Mouse (Mus musculus) ES-Bruce4 (cell line): Measurements from ENCODE around the gene Zbtb1. TPM values are rescaled to one million over a fixed set of nuclear protein-coding genes. Genes with fewer than 3 reads are reported as not detected.

Source experiments
- H3K27ac ChIP-seq: 2 replicates; pipeline ENCODE4 v1.5.1; 2012; ENCODE audit warnings: low read length, inconsistent platforms; ENCODE audit not compliant: insufficient read depth
- H3K27me3 ChIP-seq: 2 replicates; pipeline ENCODE4 v1.6.1; 2012; ENCODE audit warnings: mild to moderate bottlenecking, low read length, inconsistent platforms; ENCODE audit not compliant: control insufficient read depth, poor library complexity, insufficient read depth, severe bottlenecking
- H3K36me3 ChIP-seq: 2 replicates; pipeline ENCODE4 v1.6.1; 2012; ENCODE audit warnings: inconsistent platforms, mild to moderate bottlenecking, low read length, moderate library complexity; ENCODE audit not compliant: control insufficient read depth, poor library complexity, insufficient read depth, severe bottlenecking
- H3K4me1 ChIP-seq: one replicate; pipeline ENCODE4 v1.8.1; 2011; ENCODE audit warnings: low read length; ENCODE audit not compliant: control insufficient read depth, insufficient read depth
- H3K4me3 ChIP-seq: 2 replicates; pipeline ENCODE4 v1.5.1; 2011; ENCODE audit warnings: low read depth, mild to moderate bottlenecking, low read length
- H3K9ac ChIP-seq: 2 replicates; pipeline ENCODE4 v1.6.1; 2012; ENCODE audit warnings: low read depth, mild to moderate bottlenecking, inconsistent platforms; ENCODE audit not compliant: poor library complexity, severe bottlenecking
- H3K9me3 ChIP-seq: replicated peaks from 2 replicates; pipeline ENCODE4 v1.6.1; 2012; ENCODE audit warnings: mild to moderate bottlenecking, low read length, inconsistent platforms; ENCODE audit not compliant: control insufficient read depth, poor library complexity, insufficient read depth, severe bottlenecking
- CTCF ChIP-seq: IDR thresholded peaks from one replicate; pipeline ENCODE4 v1.8.1; 2011; ENCODE audit warnings: low read depth, low read length
- EP300 ChIP-seq: IDR thresholded peaks from 2 replicates; pipeline ENCODE4 v1.6.1; 2011; ENCODE audit warnings: low read depth, low read length; ENCODE audit not compliant: insufficient read depth
- POLR2A ChIP-seq: IDR thresholded peaks from one replicate; pipeline ENCODE4 v1.8.1; 2011; ENCODE audit warnings: low read length; ENCODE audit not compliant: insufficient read depth
- polyA plus RNA-seq: library from polyadenylated mRNA; stranded (reverse); fragments of >200 nt; gene quantifications from 2 replicates; pipeline ENCODE4 v1.2.4, GENCODE M21; 2011; ENCODE audit warnings: low read depth; ENCODE audit not compliant: missing spikeins, insufficient read depth, insufficient read length

Gene Zbtb1
- polyA plus RNA-seq, 1 experiment, result 6.1 TPM

DNA sequence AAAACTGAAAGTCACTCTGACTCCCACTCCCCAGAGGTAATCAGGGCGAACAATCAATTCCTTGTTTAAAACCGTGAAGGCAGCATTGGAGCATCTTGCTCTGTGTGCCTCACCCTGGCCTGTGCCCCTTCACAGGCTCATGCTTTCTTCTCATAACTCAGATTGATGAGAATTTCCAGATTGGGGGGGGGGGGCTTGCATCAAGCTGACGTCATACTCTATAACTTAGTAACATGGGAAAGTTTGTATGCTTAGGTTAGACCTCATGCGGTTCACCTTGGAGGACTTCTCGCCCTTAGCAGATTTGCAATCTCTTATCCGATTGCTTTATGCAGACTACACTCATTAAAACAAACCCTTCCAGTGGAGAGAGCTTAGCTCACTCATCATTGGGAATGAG lies 3.9 kb downstream of the Zbtb1 start:
- no peak overlapping the region for H3K4me3 ChIP-seq
- TF ChIP-seq POLR2A (no peak), EP300 (no peak), CTCF (no peak)
- no peaks in the 10 kb centered on the region for H3K36me3 ChIP-seq
- H3K9ac ChIP-seq, result no peak overlapping the region
- no peaks in the 10 kb centered on the region for H3K27me3 ChIP-seq
- no peaks in the 10 kb centered on the region for H3K9me3 ChIP-seq
- H3K27ac ChIP-seq, result no peak overlapping the region
- no peaks in the 10 kb centered on the region for H3K4me1 ChIP-seq

DNA sequence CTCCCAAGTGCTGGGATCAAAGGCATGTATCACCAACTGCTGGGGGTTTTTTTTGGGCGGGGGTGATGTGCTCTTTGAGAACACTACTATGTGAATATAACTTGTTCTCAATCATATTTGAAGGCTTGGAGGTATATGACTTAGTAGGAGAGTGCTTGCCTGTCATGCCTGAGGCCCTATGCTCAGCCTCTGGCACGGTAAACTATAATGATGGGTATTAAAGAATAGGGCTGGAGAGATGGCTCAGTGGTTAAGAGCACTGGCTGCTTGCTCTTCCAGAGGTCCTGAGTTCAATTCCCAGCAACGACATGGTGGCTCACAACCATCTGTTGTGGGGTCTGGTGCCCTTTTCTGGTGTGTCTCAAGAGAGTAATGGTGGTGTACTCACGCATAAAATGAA lies 4.8 kb downstream of the Zbtb1 start:
- H3K4me1 ChIP-seq, result no peaks in the 10 kb centered on the region
- H3K36me3 ChIP-seq, result no peaks in the 10 kb centered on the region
- no peak overlapping the region for H3K27ac ChIP-seq
- no peak for TF ChIP-seq EP300
- TF ChIP-seq CTCF, result no peak
- no peak for TF ChIP-seq POLR2A
- H3K27me3 ChIP-seq, result no peaks in the 10 kb centered on the region
- H3K9me3 ChIP-seq, result no peaks in the 10 kb centered on the region
- no peak overlapping the region for H3K4me3 ChIP-seq
- H3K9ac ChIP-seq, result no peak overlapping the region

DNA sequence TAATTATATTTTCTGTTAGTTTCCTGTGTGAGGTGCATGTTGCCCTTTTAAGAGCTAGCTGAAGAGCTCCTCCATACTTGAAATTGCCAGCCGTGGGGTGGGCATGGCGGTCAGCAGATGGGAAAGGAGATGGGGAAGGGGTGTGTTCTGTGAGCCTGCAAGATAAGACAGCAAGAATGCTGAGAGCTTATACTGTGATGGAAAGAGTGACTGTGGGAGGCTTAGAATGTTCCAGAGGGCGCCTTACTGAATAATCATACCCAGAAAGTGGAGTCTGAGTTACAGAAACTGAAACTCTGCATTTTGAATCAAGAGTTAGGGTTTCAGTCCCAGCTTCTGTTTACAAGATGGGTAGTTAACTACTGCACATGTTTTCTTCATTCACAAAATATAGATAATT lies 5.4 kb downstream of the Zbtb1 start:
- Histone ChIP-seq H3K4me3 (no peak overlapping the region), H3K27ac (no peak overlapping the region), H3K9ac (no peak overlapping the region), H3K36me3 (no peaks in the 10 kb centered on the region), H3K4me1 (peaks cover 2% of the 10 kb centered on the region), H3K27me3 (no peaks in the 10 kb centered on the region), H3K9me3 (no peaks in the 10 kb centered on the region)
- TF ChIP-seq CTCF (no peak), EP300 (no peak), POLR2A (no peak)

DNA sequence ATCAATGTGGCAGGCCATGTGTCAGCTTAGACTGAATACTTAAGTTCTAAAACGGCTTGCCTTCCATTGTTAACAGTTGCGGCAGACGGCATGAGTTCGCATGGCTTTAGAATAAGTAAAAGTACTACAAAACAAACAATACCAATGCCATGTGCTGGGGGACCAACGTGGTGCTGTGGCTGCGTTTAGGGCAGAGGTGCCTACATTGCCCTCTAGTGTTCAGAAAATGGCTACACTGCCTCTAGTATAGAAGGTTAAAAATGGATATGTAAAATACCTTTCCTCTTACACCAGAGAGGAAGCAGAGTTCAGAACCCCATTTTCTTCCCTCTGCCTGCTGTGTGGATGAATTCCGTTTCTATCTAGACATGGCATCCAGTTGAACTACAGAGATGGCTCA lies 6.6 kb downstream of the Zbtb1 start:
- Histone ChIP-seq H3K27ac (peak overlapping the region; percentile 27), H3K4me3 (no peak overlapping the region), H3K4me1 (peaks cover 2% of the 10 kb centered on the region), H3K9ac (no peak overlapping the region), H3K36me3 (no peaks in the 10 kb centered on the region), H3K27me3 (no peaks in the 10 kb centered on the region), H3K9me3 (no peaks in the 10 kb centered on the region)
- no peak for TF ChIP-seq POLR2A
- peak; percentile 78 for TF ChIP-seq CTCF

DNA sequence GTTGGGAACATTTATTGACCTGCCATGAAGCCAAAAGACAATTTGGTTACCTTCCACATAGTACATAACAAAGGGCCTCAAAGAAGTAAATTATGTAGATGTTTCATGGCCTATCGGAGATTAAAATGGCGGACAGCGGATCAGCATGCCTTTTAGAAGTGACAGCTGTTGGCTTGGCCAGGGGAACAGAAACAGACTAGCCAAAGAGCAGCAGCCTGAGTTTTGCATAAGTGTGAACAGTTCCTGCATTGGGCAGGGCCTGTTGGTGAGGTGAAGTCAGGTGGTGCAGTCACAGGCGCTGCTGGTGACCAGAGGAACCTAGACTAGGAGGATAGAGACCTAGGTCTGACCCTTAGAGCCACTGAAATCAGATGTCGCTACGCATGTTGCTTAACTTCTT lies 7.0 kb downstream of the Zbtb1 start:
- H3K27ac ChIP-seq, result peak overlapping the region; percentile 27
- no peaks in the 10 kb centered on the region for H3K27me3 ChIP-seq
- H3K4me3 ChIP-seq, result no peak overlapping the region
- no peaks in the 10 kb centered on the region for H3K36me3 ChIP-seq
- H3K9ac ChIP-seq, result no peak overlapping the region; the same call in 1 of the 2 replicates
- peaks cover 2% of the 10 kb centered on the region for H3K4me1 ChIP-seq
- H3K9me3 ChIP-seq, result no peaks in the 10 kb centered on the region
- TF ChIP-seq POLR2A (no peak), EP300 (peak; percentile 58; the same call in 1 of the 2 replicates)

DNA sequence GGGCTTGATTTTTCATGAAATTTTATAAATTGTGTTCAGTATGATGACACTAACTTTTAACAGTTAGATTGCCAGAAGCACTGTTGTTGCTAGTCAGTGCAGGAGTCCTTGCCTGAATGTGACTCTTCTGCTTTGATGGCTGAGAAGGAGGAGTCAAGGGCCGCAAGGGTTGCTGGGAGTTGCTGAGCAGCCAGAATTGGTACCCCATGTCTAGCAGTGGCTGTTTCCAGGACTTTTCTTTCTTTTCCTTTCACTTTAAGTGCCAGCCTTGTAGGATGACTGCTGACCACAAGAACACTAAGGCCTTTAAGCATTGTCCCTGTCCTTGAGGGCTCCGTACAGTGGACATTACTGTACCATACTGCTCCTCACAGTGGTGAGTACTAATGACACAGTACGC lies 7.7 kb downstream of the Zbtb1 start:
- H3K27me3 ChIP-seq, result no peaks in the 10 kb centered on the region
- H3K9me3 ChIP-seq, result no peaks in the 10 kb centered on the region
- no peaks in the 10 kb centered on the region for H3K36me3 ChIP-seq
- H3K9ac ChIP-seq, result peak overlapping the region; percentile 64
- peak overlapping the region; percentile 47 for H3K4me3 ChIP-seq
- H3K4me1 ChIP-seq, result peaks cover 2% of the 10 kb centered on the region
- no peak for TF ChIP-seq POLR2A
- TF ChIP-seq EP300, result no peak
- TF ChIP-seq CTCF, result no peak
- H3K27ac ChIP-seq, result peak overlapping the region; percentile 27
